Mouse (Mus musculus) cerebellum, postnatal 25 days (tissue): ENCODE results near the gene Pdcd10.

ENCODE experiments used
- DNase-seq, 2 experiments: peaks; one replicate each; pipeline ENCODE4 v3.0.0; 2021; ENCODE audit warnings: mixed read lengths in 2 of 2

The Pdcd10 gene

GRCm38 (mm10) chr3:75556695-75557291 is at the start of gene Pdcd10:
Gene Pdcd10, minus strand, starts transcription at chr3:75556856.
- peak; percentile 99 to 100 for DNase-seq

GRCm38 (mm10) chr3:75584898-75585297 is 28.2 kb upstream of the Pdcd10 start:
- no peak for DNase-seq

- DNase-seq: peak; percentile 80 to 83
Measured at GRCm38 (mm10) chr3:75583293-75583692, 26.6 kb upstream of the Pdcd10 start.

- DNase-seq: peak; percentile 21 to 44
Measured at GRCm38 (mm10) chr3:75579352-75579751, 22.7 kb upstream of the Pdcd10 start.

GRCm38 (mm10) chr3:75575582-75575981 is 18.9 kb upstream of the Pdcd10 start:
- DNase-seq: no peak

- no peak for DNase-seq
Measured at GRCm38 (mm10) chr3:75574074-75574473, 17.4 kb upstream of the Pdcd10 start.

GRCm38 (mm10) chr3:75557292-75557691 is 636 bp upstream of the Pdcd10 start, which contains the start of gene Serpini1:
Gene Serpini1, plus strand, starts transcription at chr3:75557547.
- DNase-seq: peak; percentile 94 to 95

- DNase-seq: no peak
Measured at GRCm38 (mm10) chr3:75556121-75556694, 448 bp downstream of the Pdcd10 start.

GRCm38 (mm10) chr3:75551248-75551647 is 5.4 kb downstream of the Pdcd10 start:
- DNase-seq: peak in 1 of 2 experiments; percentile 3

GRCm38 (mm10) chr3:75544287-75544686 is 12.4 kb downstream of the Pdcd10 start:
- no peak for DNase-seq

GRCm38 (mm10) chr3:75542852-75543251 is 13.8 kb downstream of the Pdcd10 start:
- DNase-seq: no peak

GRCm38 (mm10) chr3:75541259-75541658 is 15.4 kb downstream of the Pdcd10 start:
- DNase-seq: no peak

GRCm38 (mm10) chr3:75534045-75534834 is 22.4 kb downstream of the Pdcd10 start:
- DNase-seq: no peak

GRCm38 (mm10) chr3:75531074-75531473 is 25.6 kb downstream of the Pdcd10 start:
- DNase-seq: no peak

GRCm38 (mm10) chr3:75522527-75522926 is 34.1 kb downstream of the Pdcd10 start:
- no peak for DNase-seq

GRCm38 (mm10) chr3:75521314-75521713 is 35.3 kb downstream of the Pdcd10 start:
- DNase-seq: no peak

- peak; percentile 9 to 53 for DNase-seq
Measured at GRCm38 (mm10) chr3:75517631-75518250, 38.9 kb downstream of the Pdcd10 start.

GRCm38 (mm10) chr3:75498961-75499960 is 57.4 kb downstream of the Pdcd10 start:
- DNase-seq: no peak

GRCm38 (mm10) chr3:75492913-75493312 is 63.7 kb downstream of the Pdcd10 start:
- DNase-seq: no peak

- DNase-seq: no peak
Measured at GRCm38 (mm10) chr3:75482056-75482455, 74.6 kb downstream of the Pdcd10 start, which contains the start of gene Wdr49. Gene Wdr49, minus strand, starts transcription at chr3:75482156.

GRCm38 (mm10) chr3:75475106-75475505 is 81.5 kb downstream of the Pdcd10 start:
- DNase-seq: no peak

- DNase-seq: no peak
Measured at GRCm38 (mm10) chr3:75474657-75475056, 82.0 kb downstream of the Pdcd10 start.
